Mouse (Mus musculus) heart, postnatal 0 days (tissue): Measurements from ENCODE around the gene Pepd.

Source experiments
- CTCF ChIP-seq: IDR thresholded peaks from 2 replicates; pipeline ENCODE4 v1.5.1; 2016; ENCODE audit warnings: antibody characterized with exemption, control low read depth, low read depth
- EP300 ChIP-seq: IDR thresholded peaks from 2 replicates; pipeline ENCODE4 v1.6.1; 2016; ENCODE audit warnings: antibody characterized with exemption, low read depth

DNA sequence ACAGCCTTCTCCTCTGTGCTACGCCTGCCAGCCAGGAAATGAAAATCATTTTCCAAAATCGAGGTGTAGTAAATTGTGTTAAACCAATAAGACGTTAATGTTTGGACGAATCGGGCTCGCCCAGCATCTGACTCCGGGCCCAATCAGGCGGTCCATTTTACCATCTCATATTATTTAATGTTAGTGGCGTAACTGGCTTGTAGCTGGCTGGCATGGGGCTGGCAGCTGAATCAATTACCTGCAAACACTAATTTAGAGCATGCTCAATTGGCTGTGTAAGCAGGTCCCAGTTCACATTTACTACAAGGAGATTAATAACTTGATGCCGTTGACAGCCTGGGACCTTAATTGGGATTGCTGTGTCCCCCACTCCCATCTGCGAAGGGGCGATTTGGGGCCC is 63.7 kb downstream of the Pepd start:
- TF ChIP-seq CTCF (no peak), EP300 (no peak)
